Mouse (Mus musculus) lung, adult 2 months (tissue): Measurements from ENCODE around the gene Smim8. TPM values are rescaled to one million over a fixed set of nuclear protein-coding genes. Genes with fewer than 3 reads are reported as not detected.

Experiments
- DNase-seq: peaks from one replicate; pipeline ENCODE4 v3.0.0; 2022
- H3K4me1 ChIP-seq: fragments of 200-500 bp; 2 replicates; pipeline ENCODE4 v1.6.1; 2011; ENCODE audit warnings: low read length; ENCODE audit not compliant: control insufficient read depth, insufficient read depth
- H3K4me3 ChIP-seq: fragments of 200-500 bp; replicated peaks from 2 replicates; pipeline ENCODE3; 2011; ENCODE audit warnings: low read depth, mild to moderate bottlenecking, control low read depth, low read length; ENCODE audit errors: extremely low read depth
- CTCF ChIP-seq: fragments of 200-500 bp; IDR thresholded peaks from 2 replicates; pipeline ENCODE4 v1.5.1; 2011; ENCODE audit warnings: mild to moderate bottlenecking, low read length, control low read depth; ENCODE audit not compliant: insufficient read depth
- POLR2A ChIP-seq: fragments of 200-500 bp; IDR thresholded peaks from 2 replicates; pipeline ENCODE4 v1.6.1; 2011; ENCODE audit warnings: low read depth, mild to moderate bottlenecking, control low read depth, low read length, borderline replicate concordance; ENCODE audit errors: extremely low read depth
- WGBS: fragments of 180-500 bp; shearing (Covaris S2); methylation state at CpG from one replicate; pipeline ENCODE4 v1.1.7; 2018; 5-methylcytosine and 5-hydroxymethylcytosine counted together
- polyA plus RNA-seq: library from polyadenylated mRNA; depleted of rRNA; stranded (reverse); fragments of >200 nt; gene quantifications from 2 replicates; pipeline ENCODE4 v1.2.3, GENCODE M21; 2012; rRNA removed

Smim8 gene
- polyA plus RNA-seq, 1 experiment: 3.1 TPM

DNA sequence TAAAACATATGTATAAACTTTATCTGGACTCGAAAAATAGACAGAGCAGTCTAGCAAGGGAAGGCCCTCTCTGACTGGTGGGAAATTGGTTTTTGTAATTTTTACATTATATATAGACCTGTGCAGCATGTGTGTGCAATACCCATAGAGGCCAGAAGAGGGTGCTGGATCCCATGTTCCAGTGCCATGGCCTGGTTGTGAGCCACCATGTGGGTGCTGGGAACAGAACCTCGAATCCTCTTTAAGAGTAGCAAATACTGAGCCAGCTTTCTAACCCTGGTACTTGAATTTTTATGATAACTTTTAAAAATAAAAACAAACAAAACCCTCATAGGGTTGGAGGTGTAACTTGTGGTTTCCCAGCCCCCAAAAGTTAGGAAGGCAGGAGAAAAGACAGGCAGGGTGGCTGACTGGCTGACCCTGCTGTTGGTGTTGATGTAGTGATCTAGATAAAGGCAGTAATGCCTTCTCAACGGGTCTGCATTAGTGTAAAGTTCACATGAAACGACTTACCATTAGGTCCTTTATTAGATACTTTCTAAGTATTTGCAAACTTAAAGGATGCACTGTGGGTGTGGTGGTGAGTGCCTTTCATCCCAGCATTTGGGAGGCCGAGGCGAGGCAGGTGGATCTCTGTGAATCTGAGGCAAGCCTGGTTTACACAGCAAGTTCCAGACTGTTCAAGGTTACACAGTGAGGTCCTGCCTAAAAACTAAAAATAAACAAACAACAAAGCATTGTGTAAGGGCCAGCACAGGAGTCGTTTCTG lies 57.9 kb downstream of the Smim8 start:
- Histone ChIP-seq H3K4me1 (no peaks in the 10 kb centered on the region), H3K4me3 (no peak overlapping the region)
- DNase-seq: no peak
- WGBS: 86% methylated on average over 7 of the region's 7 CpGs
- TF ChIP-seq CTCF (no peak), POLR2A (no peak)

DNA sequence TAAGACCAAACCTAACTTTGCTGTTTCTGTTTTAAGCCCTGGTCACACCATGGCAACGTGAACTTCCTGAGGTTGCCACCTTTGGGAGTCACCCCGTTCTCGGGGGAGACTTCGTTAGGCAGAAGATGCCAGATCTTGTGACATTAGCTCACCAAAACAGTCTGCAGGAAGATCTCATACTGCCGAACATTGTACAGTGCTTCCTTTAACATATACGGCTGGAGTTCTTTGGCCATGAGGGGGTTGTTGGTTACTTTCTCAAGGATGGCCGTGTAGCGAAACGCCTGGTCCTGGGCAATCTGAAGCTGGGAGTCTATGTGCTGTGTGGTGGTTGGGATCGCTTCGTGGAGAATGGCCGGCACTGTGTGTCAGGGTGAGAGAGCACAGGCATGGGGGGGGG lies 58.8 kb downstream of the Smim8 start:
- Histone ChIP-seq H3K4me3 (no peak overlapping the region), H3K4me1 (no peaks in the 10 kb centered on the region)
- no peak for DNase-seq
- 95% methylated on average over 12 of the region's 12 CpGs for WGBS
- no peak for TF ChIP-seq POLR2A
- TF ChIP-seq CTCF: no peak

Other genes starting within 250 kb of the Smim8 start
- 24.1 and 26.0 TPM in 2 replicates for gene Akirin2, start 227.5 kb downstream of the Smim8 start, polyA plus RNA-seq
- gene Orc3, start 163.5 kb downstream of the Smim8 start, polyA plus RNA-seq: 8.8 and 18.4 TPM in 2 replicates
- 5.1 and 7.5 TPM in 2 replicates for gene Rars2, start 163.5 kb downstream of the Smim8 start, polyA plus RNA-seq
- gene Slc35a1, start 91.0 kb downstream of the Smim8 start, polyA plus RNA-seq: 8.1 and 11.7 TPM in 2 replicates
- 5.7 and 7.1 TPM in 2 replicates for gene Cfap206, start 48.2 kb downstream of the Smim8 start, polyA plus RNA-seq
- not detected in 2 replicates for gene Gm136, start 22.2 kb downstream of the Smim8 start, polyA plus RNA-seq
- gene Zfp292, start 104.5 kb upstream of the Smim8 start, polyA plus RNA-seq: 1.8 and 2.6 TPM in 2 replicates
- gene Cga, start 115.4 kb upstream of the Smim8 start, polyA plus RNA-seq: not detected in 2 replicates